In the genomic region with DNA sequence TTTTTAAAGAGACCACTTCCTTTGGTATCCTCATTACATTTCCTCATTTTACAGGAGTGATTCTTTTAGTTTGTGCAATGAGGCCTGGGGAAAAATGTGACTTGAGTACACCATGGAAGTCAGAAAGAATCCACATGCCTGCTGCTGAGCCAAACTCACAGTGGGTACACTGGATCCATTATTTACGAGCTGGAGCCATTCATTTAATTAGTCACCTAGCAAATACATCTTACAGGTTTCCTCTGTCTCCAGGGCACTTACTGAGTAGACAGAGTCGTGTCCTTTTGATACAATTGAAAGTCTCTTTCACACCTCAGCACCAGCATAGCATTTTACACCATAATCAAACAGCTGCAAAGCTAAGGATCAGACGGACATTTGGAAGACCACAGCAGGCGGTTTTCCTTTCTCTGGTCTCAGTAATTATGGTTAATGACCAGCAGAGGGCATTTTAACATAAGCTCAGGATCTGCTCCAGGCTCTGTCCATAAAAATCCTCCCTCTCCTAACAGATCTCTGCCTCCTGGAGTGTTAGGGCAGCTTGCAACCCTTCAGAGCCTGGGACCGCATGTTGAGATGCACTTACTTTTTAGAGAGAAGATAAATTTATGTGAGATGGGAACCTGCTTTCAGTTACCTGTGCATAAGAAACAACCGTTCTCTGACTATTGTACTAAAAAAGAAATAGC, we compare ENCODE assay signal across 8 mouse cellular contexts.
DNase-seq lines count a peak whose midpoint lies in the region; ATAC-seq and TF ChIP-seq lines count a peak whose summit lies in the region.
"Not testable (repeated sequence)": the region's sequence is repeated elsewhere in the genome, so short reads cannot be mapped to it uniquely, and the experiment has no call there.

No protein-coding gene starts in this region.

- H3K4me2 ChIP-seq in intestine, postnatal 0 days (replicated peaks; ENCODE audit: low read depth); liver, embryonic 14.5 days (ENCODE audit: low read depth); midbrain, embryonic 14.5 days (ENCODE audit: low read length); stomach, embryonic 16.5 days (ENCODE audit: low read depth, low read length): not testable (repeated sequence)

- peak; percentile 10 for DNase-seq in ES-CJ7 (ENCODE audit: low read depth, low spot score)
- DNase-seq in embryo, embryonic 11 days: peak; percentile 16
- not testable (repeated sequence) for DNase-seq in liver, embryonic 14.5 days (ENCODE audit: low read depth in 3 of 3, low spot score in 3 of 3)
- peak; percentile 42 for DNase-seq in midbrain, embryonic 14.5 days

- H3K36me3 ChIP-seq in intestine, postnatal 0 days (ENCODE audit: control insufficient read depth, insufficient read depth); liver, embryonic 14.5 days (replicated peaks; ENCODE audit: control insufficient read depth, insufficient read depth, low read depth); midbrain, embryonic 14.5 days (ENCODE audit: control insufficient read depth, insufficient read depth, low read length); stomach, embryonic 16.5 days (ENCODE audit: control insufficient read depth, insufficient read depth, low read length): not testable (repeated sequence)

- H3K4me3 ChIP-seq in intestine, postnatal 0 days (ENCODE audit: low read depth, low read length); liver, embryonic 14.5 days (ENCODE audit: insufficient read depth in 1 of 2, low read depth in 2 of 2, low read length in 2 of 2); midbrain, embryonic 14.5 days (replicated peaks; ENCODE audit: low read depth, low read length); stomach, embryonic 16.5 days (replicated peaks; ENCODE audit: low read length): not testable (repeated sequence)

- 25% methylated on average over 5 of the region's 6 CpGs for WGBS in intestine, postnatal 0 days
- WGBS in liver, embryonic 14.5 days (ENCODE audit: insufficient replicate concordance): 27% methylated on average over 5 of the region's 6 CpGs
- 22% methylated on average over 5 of the region's 6 CpGs for WGBS in midbrain, embryonic 14.5 days
- 29% methylated on average over 5 of the region's 6 CpGs for WGBS in stomach, embryonic 16.5 days

- H3K4me1 ChIP-seq in intestine, postnatal 0 days (replicated peaks; ENCODE audit: control insufficient read depth, insufficient read depth, low read length); liver, embryonic 14.5 days (replicated peaks; ENCODE audit: control insufficient read depth in 2 of 2, insufficient read depth in 2 of 2, low read length in 1 of 2); midbrain, embryonic 14.5 days (ENCODE audit: control insufficient read depth, insufficient read depth, low read length); stomach, embryonic 16.5 days (ENCODE audit: control insufficient read depth, insufficient read depth, low read length): not testable (repeated sequence)

- TF ChIP-seq EP300 in liver, embryonic 14.5 days (IDR thresholded peaks at IDR 0.05; ENCODE audit: low read depth): not testable (repeated sequence)

- H3K27me3 ChIP-seq in intestine, postnatal 0 days (replicated peaks; ENCODE audit: control insufficient read depth, insufficient read depth, low read length); liver, embryonic 14.5 days (ENCODE audit: control insufficient read depth, insufficient read depth, low read length); midbrain, embryonic 14.5 days (ENCODE audit: control insufficient read depth, insufficient read depth, low read length); stomach, embryonic 16.5 days (ENCODE audit: control insufficient read depth, insufficient read depth, low read length): not testable (repeated sequence)

- not testable (repeated sequence) for H3K9ac ChIP-seq in intestine, postnatal 0 days (ENCODE audit: low read depth, low read length); liver, embryonic 14.5 days (replicated peaks); midbrain, embryonic 14.5 days (replicated peaks; ENCODE audit: low read length); stomach, embryonic 16.5 days (ENCODE audit: low read length)

- ATAC-seq in cerebellum, adult (ENCODE audit: insufficient number of reproducible peaks, low FRiP score, low TSS enrichment): peak; percentile 63
- ATAC-seq in granulocyte monocyte progenitor cell, adult 5-6 weeks (replicated peaks; ENCODE audit: poor library complexity, severe bottlenecking): peak; percentile 51
- not testable (repeated sequence) for ATAC-seq in intestine, postnatal 0 days; liver, embryonic 14.5 days (ENCODE audit: insufficient read depth); midbrain, embryonic 14.5 days (ENCODE audit: low FRiP score, low TSS enrichment)
- ATAC-seq in stomach, embryonic 16.5 days (ENCODE audit: insufficient read depth, low FRiP score): peak; percentile 47; the same call in 1 of the 2 replicates

- not testable (repeated sequence) for H3K9me3 ChIP-seq in intestine, postnatal 0 days (ENCODE audit: control insufficient read depth); liver, embryonic 14.5 days (ENCODE audit: control insufficient read depth, low read length); midbrain, embryonic 14.5 days (ENCODE audit: control insufficient read depth, low read length); stomach, embryonic 16.5 days (replicated peaks; ENCODE audit: control insufficient read depth, low read length)

- not testable (repeated sequence) for H3K27ac ChIP-seq in intestine, postnatal 0 days (ENCODE audit: low read depth, low read length); liver, embryonic 14.5 days; midbrain, embryonic 14.5 days (replicated peaks; ENCODE audit: low read depth, low read length); stomach, embryonic 16.5 days (ENCODE audit: low read length)

- peak; percentile 52 for TF ChIP-seq CTCF in intestine, postnatal 0 days (IDR thresholded peaks at IDR 0.05; ENCODE audit: low read depth)
- peak; percentile 7; the same call in 1 of the 2 replicates for TF ChIP-seq CTCF in liver, embryonic 14.5 days (IDR thresholded peaks at IDR 0.05; ENCODE audit: low read depth)
